In genomic region chr19:46314872-46315742, GRCm38 (mm10) we compare ENCODE assay signal across 8 mouse cellular contexts. TPM values are rescaled to one million over a fixed set of nuclear protein-coding genes. Genes with fewer than 3 reads are reported as not detected.
DNase-seq lines count a peak whose midpoint lies in the region; ATAC-seq and TF ChIP-seq lines count a peak whose summit lies in the region.

No protein-coding gene starts in this region.

- TF ChIP-seq CTCF in G1E (IDR thresholded peaks at IDR 0.05; ENCODE audit: low read depth, low read length): no peak

- peak; percentile 60; the same call in 1 of the 2 replicates for ATAC-seq in G1E (ENCODE audit: extremely low read depth, insufficient number of reproducible peaks, low FRiP score, poor library complexity, severe bottlenecking)
- ATAC-seq in liver, embryonic 15.5 days (ENCODE audit: insufficient read depth): peak; percentile 91
- ATAC-seq in forebrain, embryonic 12.5 days (ENCODE audit: low FRiP score): no peak

- H3K4me1 ChIP-seq in G1E (ENCODE audit: insufficient read depth, low read depth, low read length): peaks cover 69% of the 10 kb centered on the region
- H3K4me1 ChIP-seq in liver, embryonic 15.5 days (replicated peaks): peaks cover 73% of the 10 kb centered on the region
- H3K4me1 ChIP-seq in forebrain, embryonic 12.5 days: peaks cover 38% of the 10 kb centered on the region

- peak; percentile 2 for DNase-seq in layer of hippocampus, adult 9-11 months
- DNase-seq in layer of hippocampus, adult 8-10 months (ENCODE audit: low spot score in 2 of 2): no peak
- DNase-seq in G1E (ENCODE audit: low spot score): peak; percentile 56
- peak; percentile 86 for DNase-seq in c-Kit-positive CD71-positive TER-119-positive erythroid progenitor cells, embryonic 14.5 days (ENCODE audit: low spot score)
- DNase-seq in lung, postnatal 14 days: no peak
- no peak for DNase-seq in thymus, postnatal 10 days (ENCODE audit: low spot score in 2 of 2)

- peaks cover 31% of the 10 kb centered on the region for H3K27me3 ChIP-seq in G1E (ENCODE audit: insufficient read depth, low read length)
- peaks cover 73% of the 10 kb centered on the region for H3K27me3 ChIP-seq in liver, embryonic 15.5 days
- peaks cover 96% of the 10 kb centered on the region for H3K27me3 ChIP-seq in forebrain, embryonic 12.5 days

- peaks cover 11% of the 10 kb centered on the region for H3K9me3 ChIP-seq in G1E (replicated peaks)
- H3K9me3 ChIP-seq in liver, embryonic 15.5 days (replicated peaks): no peaks in the 10 kb centered on the region
- no peaks in the 10 kb centered on the region for H3K9me3 ChIP-seq in forebrain, embryonic 12.5 days

- peak overlapping the region; percentile 56; the same call in 1 of the 2 replicates for H3K4me3 ChIP-seq in G1E (ENCODE audit: low read depth, low read length)
- H3K4me3 ChIP-seq in liver, embryonic 15.5 days (replicated peaks): peak overlapping the region; percentile 50
- no peak overlapping the region; the same call in 1 of the 2 replicates for H3K4me3 ChIP-seq in forebrain, embryonic 12.5 days (replicated peaks)

- H3K36me3 ChIP-seq in G1E (replicated peaks): peaks cover 41% of the 10 kb centered on the region
- peaks cover 14% of the 10 kb centered on the region for H3K36me3 ChIP-seq in liver, embryonic 15.5 days (replicated peaks)
- no peaks in the 10 kb centered on the region; the same call in 1 of the 2 replicates for H3K36me3 ChIP-seq in forebrain, embryonic 12.5 days (replicated peaks)

- WGBS in liver, embryonic 15.5 days (ENCODE audit: insufficient replicate concordance): 6% methylated on average over 14 of the region's 14 CpGs
- WGBS in forebrain, embryonic 12.5 days: 46% methylated on average over 14 of the region's 14 CpGs

- peak overlapping the region; percentile 95 for H3K27ac ChIP-seq in liver, embryonic 15.5 days (replicated peaks)
- no peak overlapping the region for H3K27ac ChIP-seq in forebrain, embryonic 12.5 days

- H3K4me2 ChIP-seq in liver, embryonic 15.5 days: peak overlapping the region; percentile 90
- no peak overlapping the region for H3K4me2 ChIP-seq in forebrain, embryonic 12.5 days

- H3K9ac ChIP-seq in liver, embryonic 15.5 days: peak overlapping the region; percentile 61
- H3K9ac ChIP-seq in forebrain, embryonic 12.5 days: no peak overlapping the region

RNA-seq across cellular contexts. Expression of gene Nfkb2, which starts 11.0 kb away (rescaled TPM):
- 1 to 10 TPM; 2.6 to 4.2 (median 3.3) TPM for total RNA-seq in layer of hippocampus, adult 8-10 months (2022)
- total RNA-seq in G1E (2014; fragmentation: Nextera tagmentation) (11.3 and 12.6 TPM in 2 replicates), G1E (2017) (9.7 and 12.5 TPM in 2 replicates)
- 40.4 and 40.8 TPM in 2 replicates for polyA plus RNA-seq in G1E (2012)
- polyA plus RNA-seq in liver, embryonic 15.5 days (2015; fragmentation: Nextera tagmentation; extraction: Ambion mirVana): 4.0 and 4.2 TPM in 2 replicates
- 2.5 and 2.9 TPM in 2 replicates for polyA plus RNA-seq in forebrain, embryonic 12.5 days (2016; fragmentation: Nextera tagmentation; extraction: Ambion mirVana)

RNA-seq across cellular contexts. Expression of gene Psd, which starts 11.8 kb away (rescaled TPM):
- 100 to 1,000 TPM; 602 to 631 (median 613) TPM for total RNA-seq in layer of hippocampus, adult 8-10 months (2022)
- total RNA-seq in G1E (2014; fragmentation: Nextera tagmentation) (1.6 TPM in 1 of 2 replicates, not detected in the other), G1E (2017) (0.23 and 1.1 TPM in 2 replicates)
- polyA plus RNA-seq in G1E (2012): 0.41 and 0.74 TPM in 2 replicates
- polyA plus RNA-seq in liver, embryonic 15.5 days (2015; fragmentation: Nextera tagmentation; extraction: Ambion mirVana): 5.0 and 5.7 TPM in 2 replicates
- polyA plus RNA-seq in forebrain, embryonic 12.5 days (2016; fragmentation: Nextera tagmentation; extraction: Ambion mirVana): 23.1 and 25.4 TPM in 2 replicates

RNA-seq across cellular contexts. Expression of gene Fbxl15, which starts 12.9 kb away (rescaled TPM):
- total RNA-seq in layer of hippocampus, adult 8-10 months (2022): 10 to 100 TPM; 22.9 to 29.3 (median 25.8) TPM
- total RNA-seq in G1E (2014; fragmentation: Nextera tagmentation) (2.0 and 2.2 TPM in 2 replicates), G1E (2017) (2.5 and 3.8 TPM in 2 replicates)
- 15.2 and 16.5 TPM in 2 replicates for polyA plus RNA-seq in G1E (2012)
- 12.2 and 12.4 TPM in 2 replicates for polyA plus RNA-seq in liver, embryonic 15.5 days (2015; fragmentation: Nextera tagmentation; extraction: Ambion mirVana)
- polyA plus RNA-seq in forebrain, embryonic 12.5 days (2016; fragmentation: Nextera tagmentation; extraction: Ambion mirVana): 23.5 and 24.5 TPM in 2 replicates

RNA-seq across cellular contexts. Expression of gene Cuedc2, which starts 23.4 kb away (rescaled TPM):
- 100 to 1,000 TPM; 158 to 175 (median 166) TPM for total RNA-seq in layer of hippocampus, adult 8-10 months (2022)
- total RNA-seq in G1E (2014; fragmentation: Nextera tagmentation): 39.2 and 73.6 TPM in 2 replicates
- 142 and 148 TPM in 2 replicates for total RNA-seq in G1E (2017)
- 124 and 147 TPM in 2 replicates for polyA plus RNA-seq in G1E (2012)
- polyA plus RNA-seq in liver, embryonic 15.5 days (2015; fragmentation: Nextera tagmentation; extraction: Ambion mirVana): 73.0 and 82.8 TPM in 2 replicates
- 226 TPM in 2 replicates for polyA plus RNA-seq in forebrain, embryonic 12.5 days (2016; fragmentation: Nextera tagmentation; extraction: Ambion mirVana)

RNA-seq across cellular contexts. Expression of gene Mfsd13a, which starts 25.8 kb away (rescaled TPM):
- 10 to 100 TPM; 28.3 to 30.7 (median 30.3) TPM for total RNA-seq in layer of hippocampus, adult 8-10 months (2022)
- not detected in 2 replicates for total RNA-seq in G1E (2014; fragmentation: Nextera tagmentation)
- total RNA-seq in G1E (2017): not detected in 2 replicates
- polyA plus RNA-seq in G1E (2012): 0.08 and 0.20 TPM in 2 replicates
- polyA plus RNA-seq in liver, embryonic 15.5 days (2015; fragmentation: Nextera tagmentation; extraction: Ambion mirVana): 12.5 and 14.8 TPM in 2 replicates
- 8.8 and 9.3 TPM in 2 replicates for polyA plus RNA-seq in forebrain, embryonic 12.5 days (2016; fragmentation: Nextera tagmentation; extraction: Ambion mirVana)

Comparison
In these comparisons a context has a peak if more than half of its experiments do, and no peak if none do; other contexts are left out.
1. DNase-seq: peak in layer of hippocampus, adult 9-11 months (single experiment), G1E (single experiment) and c-Kit-positive CD71-positive TER-119-positive erythroid progenitor cells, embryonic 14.5 days (single experiment); none in layer of hippocampus, adult 8-10 months (0 of 2), lung, postnatal 14 days (single experiment) and thymus, postnatal 10 days (0 of 2).